Mouse (Mus musculus) thymus, postnatal 36 days (tissue): ENCODE data around the gene Yes1.
"Not testable (repeated sequence)": the region's sequence is repeated elsewhere in the genome, so short reads cannot be mapped to it uniquely, and the experiment has no call there.

Experiments
- DNase-seq, 2 experiments: peaks; one replicate each; pipeline ENCODE4 v3.0.0; 2022; ENCODE audit warnings: mixed read lengths in 2 of 2

Gene Yes1

GRCm38 (mm10) chr5:32711485-32711884 is 100.5 kb downstream of the Yes1 start:
- DNase-seq, result no peak

GRCm38 (mm10) chr5:32712221-32713041 is 101.5 kb downstream of the Yes1 start:
- no peak for DNase-seq

GRCm38 (mm10) chr5:32713042-32713702 is 102.2 kb downstream of the Yes1 start:
- DNase-seq, result no peak

GRCm38 (mm10) chr5:32713703-32714467 is 102.9 kb downstream of the Yes1 start:
- DNase-seq, result peak; percentile 83 to 84

GRCm38 (mm10) chr5:32717726-32718125 is 106.8 kb downstream of the Yes1 start:
- DNase-seq, result no peak

- no peak for DNase-seq
Observed at GRCm38 (mm10) chr5:32718916-32719315, 107.9 kb downstream of the Yes1 start.

GRCm38 (mm10) chr5:32720416-32720815 is 109.4 kb downstream of the Yes1 start:
- DNase-seq, result no peak

GRCm38 (mm10) chr5:32721316-32721715 is 110.3 kb downstream of the Yes1 start:
- DNase-seq, result no peak

GRCm38 (mm10) chr5:32722263-32722662 is 111.3 kb downstream of the Yes1 start:
- DNase-seq, result no peak

- not testable (repeated sequence) for DNase-seq
Observed at GRCm38 (mm10) chr5:32722711-32723110, 111.7 kb downstream of the Yes1 start.

GRCm38 (mm10) chr5:32723981-32724380 is 113.0 kb downstream of the Yes1 start:
- DNase-seq, result no peak

GRCm38 (mm10) chr5:32725397-32725796 is 114.4 kb downstream of the Yes1 start:
- not testable (repeated sequence) for DNase-seq

- DNase-seq, result no peak
Observed at GRCm38 (mm10) chr5:32728300-32728699, 117.3 kb downstream of the Yes1 start.

- no peak for DNase-seq
Observed at GRCm38 (mm10) chr5:32728851-32729250, 117.9 kb downstream of the Yes1 start.

- not testable (repeated sequence) for DNase-seq
Observed at GRCm38 (mm10) chr5:32733892-32734291, 122.9 kb downstream of the Yes1 start.

GRCm38 (mm10) chr5:32735779-32736178 is 124.8 kb downstream of the Yes1 start:
- DNase-seq, result no peak
